Mouse (Mus musculus): ENCODE results near the gene Aph1c. TPM values are rescaled to one million over a fixed set of nuclear protein-coding genes. Genes with fewer than 3 reads are reported as not detected.

Gene Aph1c
- 0.13 and 0.22 TPM in 2 replicates for polyA plus RNA-seq (2012; rRNA removed)

DNA sequence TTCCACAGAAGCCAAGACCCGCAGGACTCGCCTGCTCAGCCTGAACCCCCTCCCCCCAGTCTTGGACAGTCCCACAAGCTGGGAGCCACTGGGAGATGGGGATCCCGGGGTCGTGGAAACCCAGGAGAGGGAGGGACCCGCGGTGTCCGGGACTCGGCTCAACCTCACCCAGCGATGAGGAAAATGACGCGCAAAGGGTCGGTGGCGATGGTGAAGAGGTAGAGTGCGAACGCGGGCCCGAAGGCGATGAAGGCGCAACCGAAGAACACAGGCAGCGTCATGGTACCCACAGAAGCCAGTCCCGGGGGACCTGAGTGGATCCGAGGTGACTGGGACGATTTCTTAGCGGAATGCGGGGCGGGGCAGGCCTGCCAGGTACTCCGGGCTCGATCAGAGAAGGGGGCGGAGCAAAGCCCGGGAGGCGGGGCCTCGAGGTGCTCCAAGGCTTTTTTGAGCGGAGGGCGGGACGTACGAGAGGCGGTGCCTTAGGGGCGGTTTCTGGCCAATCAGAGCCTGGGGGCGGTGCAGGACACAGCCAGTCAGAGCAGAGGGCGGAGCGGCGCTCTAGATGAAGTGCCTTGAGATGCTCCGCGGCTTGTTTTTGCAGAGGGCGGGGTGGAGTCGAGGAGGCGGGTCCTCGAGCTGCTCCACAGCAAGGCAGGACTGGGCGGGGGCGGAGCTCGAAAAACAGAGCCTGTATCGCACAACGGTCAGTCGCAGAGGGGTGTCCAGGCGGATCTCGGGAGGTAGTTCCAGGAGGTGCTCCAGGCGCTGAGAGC lies at the start of gene Aph1c:
TSS of gene Aph1c (minus strand) at position 409 of the 779 bp plus-strand sequence.
- Histone ChIP-seq H3K4me1 (ENCODE audit: control insufficient read depth, insufficient read depth, insufficient read length, low read length) (peaks cover 10% of the 10 kb centered on the region), H3K27ac (ENCODE audit: insufficient read depth, low read depth, low read length) (no peak within 1 kb of the TSS), H3K36me3 (ENCODE audit: control insufficient read depth, insufficient read depth, low read length) (no peaks in the 10 kb centered on the region), H3K27me3 (ENCODE audit: control insufficient read depth, insufficient read depth, low read length) (no peaks in the 10 kb centered on the region), H3K4me3 (ENCODE audit: low read depth, low read length) (peak within 1 kb of the TSS; percentile 77)
- TF ChIP-seq CTCF (IDR thresholded peaks at IDR 0.05; ENCODE audit: extremely low read depth, insufficient read length, insufficient replicate concordance, low read depth, low read length) (no peak), POLR2A (IDR thresholded peaks at IDR 0.05; ENCODE audit: low read depth, low read length) (peak; percentile 36; the same call in 1 of the 2 replicates)
- WGBS = 1% methylated on average over 58 of the region's 58 CpGs

GRCm38 (mm10) chr9:66883500-66883899 lies 49.0 kb upstream of the Aph1c start:
- TF ChIP-seq CTCF (IDR thresholded peaks at IDR 0.05; ENCODE audit: extremely low read depth, insufficient read length, insufficient replicate concordance, low read depth, low read length) (no peak), POLR2A (IDR thresholded peaks at IDR 0.05; ENCODE audit: low read depth, low read length) (no peak)
- 84% methylated on average over 5 of the region's 5 CpGs for WGBS
- Histone ChIP-seq H3K4me3 (ENCODE audit: low read depth, low read length) (no peak overlapping the region), H3K36me3 (ENCODE audit: control insufficient read depth, insufficient read depth, low read length) (no peaks in the 10 kb centered on the region), H3K27ac (ENCODE audit: insufficient read depth, low read depth, low read length) (no peak overlapping the region), H3K27me3 (ENCODE audit: control insufficient read depth, insufficient read depth, low read length) (no peaks in the 10 kb centered on the region), H3K4me1 (ENCODE audit: control insufficient read depth, insufficient read depth, insufficient read length, low read length) (peaks cover 11% of the 10 kb centered on the region; the same call in 1 of the 2 replicates)

GRCm38 (mm10) chr9:66882406-66882821 lies 47.9 kb upstream of the Aph1c start:
- TF ChIP-seq POLR2A (IDR thresholded peaks at IDR 0.05; ENCODE audit: low read depth, low read length) (no peak), CTCF (IDR thresholded peaks at IDR 0.05; ENCODE audit: extremely low read depth, insufficient read length, insufficient replicate concordance, low read depth, low read length) (no peak)
- WGBS = 59% methylated on average over 8 of the region's 8 CpGs
- Histone ChIP-seq H3K36me3 (ENCODE audit: control insufficient read depth, insufficient read depth, low read length) (no peaks in the 10 kb centered on the region), H3K4me3 (ENCODE audit: low read depth, low read length) (no peak overlapping the region), H3K27ac (ENCODE audit: insufficient read depth, low read depth, low read length) (peak overlapping the region; percentile 52; the same call in 1 of the 2 replicates), H3K4me1 (ENCODE audit: control insufficient read depth, insufficient read depth, insufficient read length, low read length) (peaks cover 10% of the 10 kb centered on the region; the same call in 1 of the 2 replicates), H3K27me3 (ENCODE audit: control insufficient read depth, insufficient read depth, low read length) (no peaks in the 10 kb centered on the region)

GRCm38 (mm10) chr9:66881858-66882257 lies 47.3 kb upstream of the Aph1c start:
- peaks cover 7% of the 10 kb centered on the region; the same call in 1 of the 2 replicates for H3K4me1 ChIP-seq (ENCODE audit: control insufficient read depth, insufficient read depth, insufficient read length, low read length)
- no peaks in the 10 kb centered on the region for H3K36me3 ChIP-seq (ENCODE audit: control insufficient read depth, insufficient read depth, low read length)
- H3K4me3 ChIP-seq (ENCODE audit: low read depth, low read length) = no peak overlapping the region
- H3K27ac ChIP-seq (ENCODE audit: insufficient read depth, low read depth, low read length) = peak overlapping the region; percentile 66
- WGBS = 76% methylated on average over 3 of the region's 3 CpGs
- H3K27me3 ChIP-seq (ENCODE audit: control insufficient read depth, insufficient read depth, low read length) = no peaks in the 10 kb centered on the region
- TF ChIP-seq POLR2A (IDR thresholded peaks at IDR 0.05; ENCODE audit: low read depth, low read length) (no peak), CTCF (IDR thresholded peaks at IDR 0.05; ENCODE audit: extremely low read depth, insufficient read length, insufficient replicate concordance, low read depth, low read length) (no peak)

DNA sequence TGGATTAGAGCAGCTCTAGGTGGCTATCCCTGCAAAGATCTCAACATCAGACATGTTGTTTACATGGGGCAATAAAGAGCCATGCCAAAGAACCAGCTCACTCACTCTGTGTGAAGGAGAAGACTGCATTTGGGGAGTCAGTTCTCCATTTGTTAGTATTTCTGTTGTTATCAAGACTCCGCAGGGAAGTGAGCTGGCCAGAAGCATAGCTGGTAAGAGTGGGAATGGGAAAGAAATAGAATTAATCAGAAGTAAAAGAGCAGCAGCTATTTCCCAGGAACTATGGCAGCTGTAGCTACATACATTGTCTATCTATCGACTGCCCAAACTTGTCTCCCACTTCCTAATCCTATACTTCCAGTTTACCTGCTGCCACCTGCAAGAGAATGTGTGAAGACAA lies 46.2 kb upstream of the Aph1c start:
- H3K27ac ChIP-seq (ENCODE audit: insufficient read depth, low read depth, low read length) = no peak overlapping the region
- 79% methylated on average over 2 of the region's 2 CpGs for WGBS
- H3K36me3 ChIP-seq (ENCODE audit: control insufficient read depth, insufficient read depth, low read length) = no peaks in the 10 kb centered on the region
- TF ChIP-seq CTCF (IDR thresholded peaks at IDR 0.05; ENCODE audit: extremely low read depth, insufficient read length, insufficient replicate concordance, low read depth, low read length) (no peak), POLR2A (IDR thresholded peaks at IDR 0.05; ENCODE audit: low read depth, low read length) (no peak)
- H3K4me3 ChIP-seq (ENCODE audit: low read depth, low read length) = no peak overlapping the region
- no peaks in the 10 kb centered on the region for H3K27me3 ChIP-seq (ENCODE audit: control insufficient read depth, insufficient read depth, low read length)
- H3K4me1 ChIP-seq (ENCODE audit: control insufficient read depth, insufficient read depth, insufficient read length, low read length) = peaks cover 4% of the 10 kb centered on the region; the same call in 1 of the 2 replicates

DNA sequence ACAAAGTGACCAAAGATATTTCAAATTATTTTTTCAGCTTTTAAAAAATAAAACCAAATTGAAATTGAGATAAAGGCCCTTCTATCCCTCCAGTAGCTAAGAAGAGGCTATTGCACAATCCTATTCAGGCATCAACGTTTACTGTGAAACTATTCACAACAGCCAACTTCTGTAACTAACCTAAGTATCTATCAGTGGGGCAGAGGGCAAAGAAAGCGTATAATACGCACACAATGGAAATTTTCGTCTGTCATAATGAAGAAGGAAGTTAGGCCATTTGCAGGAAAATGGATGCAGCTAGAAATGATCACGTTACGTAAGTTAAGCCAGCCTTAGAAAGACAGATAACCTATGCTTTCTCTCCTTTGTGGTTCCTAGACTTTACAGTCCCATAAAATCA lies 45.0 kb upstream of the Aph1c start:
- H3K27me3 ChIP-seq (ENCODE audit: control insufficient read depth, insufficient read depth, low read length) = no peaks in the 10 kb centered on the region
- no peaks in the 10 kb centered on the region for H3K36me3 ChIP-seq (ENCODE audit: control insufficient read depth, insufficient read depth, low read length)
- 77% methylated on average over 6 of the region's 6 CpGs for WGBS
- no peak for TF ChIP-seq CTCF (IDR thresholded peaks at IDR 0.05; ENCODE audit: extremely low read depth, insufficient read length, insufficient replicate concordance, low read depth, low read length)
- no peak for TF ChIP-seq POLR2A (IDR thresholded peaks at IDR 0.05; ENCODE audit: low read depth, low read length)
- peaks cover 4% of the 10 kb centered on the region; the same call in 1 of the 2 replicates for H3K4me1 ChIP-seq (ENCODE audit: control insufficient read depth, insufficient read depth, insufficient read length, low read length)
- H3K4me3 ChIP-seq (ENCODE audit: low read depth, low read length) = no peak overlapping the region
- H3K27ac ChIP-seq (ENCODE audit: insufficient read depth, low read depth, low read length) = no peak overlapping the region

- peaks cover 4% of the 10 kb centered on the region; the same call in 1 of the 2 replicates for H3K4me1 ChIP-seq (ENCODE audit: control insufficient read depth, insufficient read depth, insufficient read length, low read length)
- 87% methylated on average over 3 of the region's 3 CpGs for WGBS
- H3K36me3 ChIP-seq (ENCODE audit: control insufficient read depth, insufficient read depth, low read length) = no peaks in the 10 kb centered on the region
- no peak overlapping the region for H3K4me3 ChIP-seq (ENCODE audit: low read depth, low read length)
- H3K27ac ChIP-seq (ENCODE audit: insufficient read depth, low read depth, low read length) = no peak overlapping the region
- TF ChIP-seq POLR2A (IDR thresholded peaks at IDR 0.05; ENCODE audit: low read depth, low read length) (no peak), CTCF (IDR thresholded peaks at IDR 0.05; ENCODE audit: extremely low read depth, insufficient read length, insufficient replicate concordance, low read depth, low read length) (no peak)
- H3K27me3 ChIP-seq (ENCODE audit: control insufficient read depth, insufficient read depth, low read length) = no peaks in the 10 kb centered on the region
These were observed 44.4 kb upstream of the Aph1c start for GRCm38 (mm10) chr9:66878899-66879298.

All from small intestine, adult 2 months (tissue).